Mouse (Mus musculus): ENCODE data around the gene Naa30.

The Naa30 gene

GRCm38 (mm10) chr14:49226986-49227385 lies 55.0 kb downstream of the Naa30 start:
- no peak for DNase-seq

DNA sequence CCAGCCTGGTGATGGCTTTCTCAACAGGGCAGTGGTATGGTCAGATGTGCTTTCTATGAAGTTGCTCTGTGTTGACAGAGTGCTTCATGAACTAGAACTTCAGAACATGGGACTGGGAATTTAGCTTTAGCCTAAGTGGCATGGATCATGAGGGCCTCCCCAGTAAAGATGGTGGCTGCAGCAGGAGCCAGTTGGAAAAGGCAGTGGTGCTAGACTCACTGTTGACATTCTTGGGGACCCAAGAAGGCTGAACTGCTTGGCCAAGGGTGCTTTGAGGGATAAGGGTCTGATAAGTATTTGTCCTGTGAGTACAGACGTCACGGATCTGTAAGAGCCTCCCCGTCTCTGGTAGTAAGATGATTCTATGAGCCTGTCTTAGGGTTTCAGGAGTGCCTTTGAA lies 59.8 kb downstream of the Naa30 start:
- DNase-seq: no peak

DNA sequence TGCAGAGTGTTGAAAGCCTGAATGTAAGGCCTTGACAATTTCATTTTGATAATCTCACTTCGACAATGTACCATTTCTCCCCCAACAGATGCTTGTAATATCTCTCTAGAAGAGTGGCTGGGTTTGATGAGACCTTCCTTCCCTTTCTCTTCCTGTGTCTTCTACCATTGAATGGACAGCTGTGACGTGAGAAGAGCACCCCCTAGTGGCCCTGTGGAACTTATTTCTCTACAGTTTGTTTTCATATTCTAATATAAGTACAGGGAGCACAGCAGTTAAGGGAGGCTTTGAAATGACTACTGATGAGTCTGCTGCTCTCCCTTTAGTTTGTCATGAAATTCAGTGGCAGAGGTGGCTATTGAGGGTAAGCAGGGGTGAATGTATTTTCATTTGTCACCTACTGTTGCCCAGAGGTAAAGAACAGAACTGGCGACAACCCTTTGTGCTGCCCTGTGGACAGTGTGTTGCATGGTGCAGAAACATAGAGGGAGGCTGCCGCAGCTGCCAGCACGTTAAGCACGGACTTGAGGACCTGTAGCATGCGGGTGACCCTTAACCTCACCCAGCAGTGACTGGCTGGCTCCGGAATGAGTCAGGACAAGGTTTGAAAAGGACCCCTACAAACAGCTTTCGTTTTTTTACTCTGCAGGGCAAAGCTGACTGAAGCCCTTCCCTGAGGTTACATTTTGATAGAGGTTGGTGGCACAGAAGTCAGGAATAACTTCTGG lies 62.9 kb downstream of the Naa30 start:
- peak; percentile 63 for DNase-seq

DNA sequence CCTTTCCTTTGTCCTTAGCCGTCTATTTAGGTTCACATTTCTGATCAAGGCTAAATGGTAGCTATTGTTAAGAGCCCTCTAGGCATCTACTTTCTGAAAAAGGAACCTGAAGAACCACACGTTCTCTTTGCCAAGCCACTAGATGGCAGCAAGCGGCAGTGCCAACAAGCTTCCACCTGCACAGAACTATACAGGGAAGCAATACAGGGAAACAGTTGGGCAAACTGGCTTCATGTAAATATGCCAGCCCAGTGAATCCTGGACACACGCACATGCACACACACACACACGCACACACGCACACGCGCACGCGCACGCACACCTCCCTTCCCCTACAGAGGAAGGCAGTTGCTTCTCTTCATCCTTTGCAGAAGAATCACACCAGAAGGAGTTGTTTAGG lies 66.2 kb downstream of the Naa30 start:
- DNase-seq: peak; percentile 36

Data from thymus, postnatal 25 days (tissue).